Mouse (Mus musculus) lung, postnatal 0 days (tissue): ENCODE measurements around the gene Ccsap. TPM values are rescaled to one million over a fixed set of nuclear protein-coding genes. Genes with fewer than 3 reads are reported as not detected.

Source experiments
- ATAC-seq: fragments of 200-750 bp; cut with Nextera tagmentation; 2 replicates; pipeline ENCODE4 v1.8.0; 2017; ENCODE audit warnings: moderate library complexity
- DNase-seq: peaks from one replicate; pipeline ENCODE4 v3.0.0-alpha.2; 2016; ENCODE audit warnings: low spot score
- H3K27ac ChIP-seq: fragments of 300-500 bp; sonication (generic); 2 replicates; pipeline ENCODE4 v1.5.1; 2014; ENCODE audit warnings: antibody characterized with exemption, mild to moderate bottlenecking, low read length, mixed read lengths
- H3K27me3 ChIP-seq: fragments of 300-500 bp; sonication (generic); replicated peaks from 2 replicates; pipeline ENCODE4 v1.6.1; 2014; ENCODE audit warnings: low read length, mixed read lengths; ENCODE audit not compliant: insufficient read depth
- H3K36me3 ChIP-seq: fragments of 300-500 bp; sonication (generic); 2 replicates; pipeline ENCODE4 v1.6.1; 2014; ENCODE audit warnings: low read length, mixed read lengths; ENCODE audit not compliant: insufficient read depth
- H3K4me1 ChIP-seq: fragments of 300-500 bp; sonication (generic); 2 replicates; pipeline ENCODE4 v1.6.1; 2014; ENCODE audit warnings: antibody characterized with exemption, low read depth, low read length, mixed read lengths; ENCODE audit not compliant: insufficient read depth
- H3K4me2 ChIP-seq: fragments of 300-500 bp; sonication (generic); replicated peaks from 2 replicates; pipeline ENCODE4 v1.6.1; 2014; ENCODE audit warnings: low read depth, mild to moderate bottlenecking, low read length, moderate library complexity, mixed read lengths
- H3K4me3 ChIP-seq: fragments of 300-500 bp; sonication (generic); 2 replicates; pipeline ENCODE4 v1.5.1; 2014; ENCODE audit warnings: low read depth, low read length
- H3K9ac ChIP-seq: fragments of 300-500 bp; sonication (generic); replicated peaks from 2 replicates; pipeline ENCODE4 v1.6.1; 2014; ENCODE audit warnings: low read depth, mild to moderate bottlenecking
- H3K9me3 ChIP-seq: fragments of 300-500 bp; sonication (generic); 2 replicates; pipeline ENCODE4 v1.6.1; 2016; ENCODE audit warnings: low read length, mixed read lengths
- CTCF ChIP-seq: IDR thresholded peaks from 2 replicates; pipeline ENCODE4 v1.5.1; 2016; ENCODE audit warnings: antibody characterized with exemption, mild to moderate bottlenecking
- EP300 ChIP-seq: IDR thresholded peaks from 2 replicates; pipeline ENCODE4 v1.6.1; 2016; ENCODE audit warnings: antibody characterized with exemption, mild to moderate bottlenecking, control low read depth
- WGBS: fragments of 180-500 bp; shearing (Covaris S2); extraction: QIAGEN DNeasy Blood & Tissue Kit; methylation state at CpG from one replicate; pipeline ENCODE4 v1.1.7; 2014; 5-methylcytosine and 5-hydroxymethylcytosine counted together
- polyA plus RNA-seq: library from polyadenylated mRNA; unstranded; fragments of >200 nt; fragmentation: Nextera tagmentation; extraction: Ambion mirVana; gene quantifications from 2 replicates; pipeline ENCODE4 v1.2.1, GENCODE M21; 2015

Gene Ccsap
- polyA plus RNA-seq, 1 experiment from 2014 or later, result 1.2 TPM

DNA sequence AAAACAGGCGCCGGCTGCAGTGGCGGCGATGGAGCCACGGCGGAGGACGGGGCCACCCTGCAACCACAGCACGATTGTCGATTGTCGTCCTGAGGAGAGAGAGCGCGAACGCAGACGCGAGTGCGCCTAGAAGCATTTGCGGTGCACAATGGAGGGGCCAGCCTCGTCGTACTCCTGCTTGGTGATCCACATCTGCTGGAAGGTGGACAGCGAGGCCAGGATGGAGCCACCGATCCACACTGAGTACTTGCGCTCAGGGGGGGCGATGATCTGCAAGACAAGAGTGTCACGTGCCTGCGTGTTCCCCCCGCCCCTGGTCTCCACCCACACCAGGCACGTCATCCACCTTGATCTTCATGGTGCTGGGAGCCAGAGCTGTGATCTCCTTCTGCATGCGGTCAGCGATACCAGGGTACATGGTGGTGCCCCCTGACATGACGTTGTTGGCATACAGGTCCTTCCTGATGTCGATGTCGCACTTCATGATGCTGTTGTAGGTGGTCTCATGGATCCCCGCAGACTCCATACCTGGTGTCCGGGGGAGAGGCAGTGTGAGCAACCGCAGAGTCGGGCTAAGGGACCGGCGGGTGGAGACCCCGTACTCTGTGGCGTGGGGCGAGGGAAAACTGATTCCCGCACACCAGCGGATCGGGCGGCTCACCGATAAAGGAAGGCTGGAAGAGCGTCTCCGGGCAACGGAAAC, 32.0 kb upstream of the Ccsap start:
- no peak overlapping the region for H3K4me2 ChIP-seq
- no peak for ATAC-seq

GRCm38 (mm10) chr8:123891271-123891670, 31.3 kb upstream of the Ccsap start:
- Histone ChIP-seq H3K9ac (no peak overlapping the region), H3K4me1 (no peaks in the 10 kb centered on the region), H3K4me2 (no peak overlapping the region), H3K36me3 (no peaks in the 10 kb centered on the region), H3K27ac (no peak overlapping the region), H3K27me3 (peaks cover 42% of the 10 kb centered on the region), H3K4me3 (no peak overlapping the region), H3K9me3 (no peaks in the 10 kb centered on the region)
- WGBS, result 2% methylated on average over 11 of the region's 11 CpGs
- peak; percentile 64 for DNase-seq
- no peak for ATAC-seq
- TF ChIP-seq EP300 (no peak), CTCF (no peak)

More for the DNA sequence above, 32.0 kb upstream of the Ccsap start:
- H3K36me3 ChIP-seq, result no peaks in the 10 kb centered on the region
- H3K4me1 ChIP-seq, result no peaks in the 10 kb centered on the region
- TF ChIP-seq CTCF, result no peak
- TF ChIP-seq EP300, result no peak
- no peaks in the 10 kb centered on the region for H3K9me3 ChIP-seq
- 2% methylated on average over 48 of the region's 49 CpGs for WGBS
- H3K27ac ChIP-seq, result no peak overlapping the region
- DNase-seq, result no peak
- peaks cover 42% of the 10 kb centered on the region for H3K27me3 ChIP-seq
- no peak overlapping the region for H3K4me3 ChIP-seq
- no peak overlapping the region for H3K9ac ChIP-seq

DNA sequence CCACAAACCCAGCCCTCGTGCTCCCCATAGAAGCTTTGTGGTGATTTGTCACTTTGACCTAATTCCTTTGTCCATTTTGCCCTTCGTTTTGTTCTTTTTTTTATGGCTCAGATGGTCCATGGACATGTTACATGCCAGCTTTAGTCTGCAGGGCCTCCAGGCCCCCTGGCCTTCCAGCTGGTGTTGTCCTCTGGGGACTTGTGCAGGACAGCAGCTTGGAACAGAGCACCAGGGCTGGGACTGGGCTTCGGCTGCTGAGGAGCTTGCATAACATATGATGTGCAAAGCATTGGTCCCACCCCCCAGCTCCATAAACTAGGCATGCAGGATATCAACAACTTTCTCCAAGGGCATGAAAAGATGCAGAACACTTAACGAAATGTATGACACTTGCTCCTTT, 29.8 kb upstream of the Ccsap start:
- 55% methylated on average over 4 of the region's 4 CpGs for WGBS
- H3K4me2 ChIP-seq, result no peak overlapping the region
- DNase-seq (no peak), ATAC-seq (no peak)
- no peaks in the 10 kb centered on the region for H3K4me1 ChIP-seq
- no peak overlapping the region for H3K27ac ChIP-seq
- TF ChIP-seq CTCF (no peak), EP300 (no peak)
- H3K36me3 ChIP-seq, result no peaks in the 10 kb centered on the region
- no peak overlapping the region for H3K9ac ChIP-seq
- peaks cover 34% of the 10 kb centered on the region for H3K27me3 ChIP-seq
- H3K9me3 ChIP-seq, result no peaks in the 10 kb centered on the region
- H3K4me3 ChIP-seq, result no peak overlapping the region

GRCm38 (mm10) chr8:123887956-123888355, 27.9 kb upstream of the Ccsap start:
- Histone ChIP-seq H3K27me3 (peaks cover 24% of the 10 kb centered on the region), H3K4me2 (no peak overlapping the region), H3K4me1 (peaks cover 3% of the 10 kb centered on the region; the same call in 1 of the 2 replicates), H3K4me3 (no peak overlapping the region), H3K9ac (no peak overlapping the region), H3K27ac (no peak overlapping the region), H3K36me3 (no peaks in the 10 kb centered on the region), H3K9me3 (no peaks in the 10 kb centered on the region)
- DNase-seq (no peak), ATAC-seq (no peak)
- TF ChIP-seq CTCF (no peak), EP300 (no peak)
- 91% methylated on average over 2 of the region's 2 CpGs for WGBS

GRCm38 (mm10) chr8:123887163-123887562, 27.2 kb upstream of the Ccsap start:
- Histone ChIP-seq H3K9me3 (no peaks in the 10 kb centered on the region), H3K4me3 (no peak overlapping the region), H3K27ac (no peak overlapping the region), H3K4me2 (no peak overlapping the region), H3K36me3 (no peaks in the 10 kb centered on the region), H3K4me1 (peaks cover 3% of the 10 kb centered on the region; the same call in 1 of the 2 replicates), H3K27me3 (peaks cover 16% of the 10 kb centered on the region), H3K9ac (no peak overlapping the region)
- no peak for DNase-seq
- 88% methylated on average over 4 of the region's 4 CpGs for WGBS
- no peak for TF ChIP-seq CTCF
- no peak for TF ChIP-seq EP300
- ATAC-seq, result no peak

GRCm38 (mm10) chr8:123884721-123885565, 24.9 kb upstream of the Ccsap start:
- peak; percentile 71 for DNase-seq
- ATAC-seq, result peak; percentile 70
- Histone ChIP-seq H3K36me3 (no peaks in the 10 kb centered on the region), H3K27ac (no peak overlapping the region), H3K4me2 (no peak overlapping the region), H3K4me1 (peaks cover 3% of the 10 kb centered on the region; the same call in 1 of the 2 replicates), H3K9me3 (no peaks in the 10 kb centered on the region), H3K4me3 (no peak overlapping the region), H3K9ac (no peak overlapping the region), H3K27me3 (0 out of 2 replicates have a peak, but pooled peaks cover 3% of the 10 kb centered on the region)
- 6% methylated on average over 12 of the region's 14 CpGs for WGBS
- TF ChIP-seq CTCF, result no peak
- no peak for TF ChIP-seq EP300
